Mouse (Mus musculus) megakaryocyte, adult 5-6 weeks (primary cell): Measurements from ENCODE around the gene Tpm4. TPM values are rescaled to one million over a fixed set of nuclear protein-coding genes. Genes with fewer than 3 reads are reported as not detected.
"Not testable (repeated sequence)": the region's sequence is repeated elsewhere in the genome, so short reads cannot be mapped to it uniquely, and the experiment has no call there.

ENCODE experiments used
- ATAC-seq: 2 replicates; pipeline ENCODE4 v1.8.0; 2016; ENCODE audit warnings: mild to moderate bottlenecking, inconsistent platforms; ENCODE audit not compliant: poor library complexity, severe bottlenecking
- total RNA-seq, 2 experiments: library from RNA; stranded (forward) in 1 of 2; stranded (reverse) in 1 of 2; fragments of 153-499, 151-499 nt in 1 of 2; fragments of 221-1000, 200-1000 nt in 1 of 2; gene quantifications; 2 replicates each; pipeline versions ENCODE4 v1.2.3 to v1.2.4; 2015 to 2017

The Tpm4 gene
- total RNA-seq (2015) (301 and 308 TPM in 2 replicates), total RNA-seq (2017) (515 and 545 TPM in 2 replicates)

DNA sequence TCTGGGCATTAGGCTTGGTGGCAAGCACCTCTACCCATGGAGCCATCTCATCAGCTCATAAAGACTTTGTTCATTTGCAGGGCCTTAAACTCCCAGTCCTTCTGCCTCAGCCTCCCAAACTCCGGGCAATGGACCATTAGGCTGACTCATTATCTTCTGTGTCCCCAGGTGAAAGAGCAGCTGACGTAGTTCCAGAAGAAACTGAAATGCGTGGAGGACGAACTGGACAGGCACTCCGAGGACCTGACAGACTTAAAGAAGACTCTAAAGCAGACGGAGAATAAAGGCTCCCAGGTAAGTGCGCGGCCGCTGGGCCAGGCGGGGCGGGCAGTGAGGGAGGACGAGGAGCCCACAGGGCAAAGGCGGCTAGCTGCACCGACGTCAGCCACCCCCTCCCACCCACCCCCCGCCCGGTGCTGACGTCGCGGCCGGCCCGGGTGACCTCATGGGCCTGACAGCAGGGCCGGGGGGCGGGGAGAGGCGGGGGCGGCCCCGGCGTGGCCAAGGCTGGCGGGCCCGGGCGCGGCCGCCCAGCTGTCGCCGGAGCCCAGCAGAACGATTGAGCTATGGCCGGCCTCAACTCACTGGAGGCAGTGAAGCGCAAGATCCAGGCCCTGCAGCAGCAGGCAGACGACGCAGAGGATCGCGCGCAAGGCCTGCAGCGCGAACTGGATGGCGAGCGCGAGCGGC lies at the start of gene Tpm4:
Gene Tpm4 (plus strand): TSS at position 220 of the 690 bp plus-strand sequence.
- ATAC-seq, result peak; percentile 55

DNA sequence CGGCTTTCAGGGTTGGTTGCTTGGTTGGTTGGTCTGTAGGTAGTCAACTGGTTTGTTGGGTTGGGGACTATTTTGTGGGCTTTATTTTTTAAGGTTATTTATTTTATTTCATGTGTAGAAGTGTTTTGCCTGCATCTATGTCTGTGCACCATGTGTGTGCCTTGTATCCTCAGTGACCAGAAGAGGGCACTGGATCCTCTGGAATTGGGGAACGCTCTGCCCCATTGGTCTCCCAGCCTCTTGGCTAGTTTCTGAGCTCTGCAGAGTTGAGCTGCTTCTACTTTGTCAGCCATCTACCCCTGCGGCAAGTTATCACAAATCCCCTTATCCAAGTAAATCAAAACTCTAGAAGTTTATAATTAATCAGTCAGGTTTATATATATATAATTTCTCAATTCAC lies 47.2 kb upstream of the Tpm4 start:
- ATAC-seq, result not testable (repeated sequence)

DNA sequence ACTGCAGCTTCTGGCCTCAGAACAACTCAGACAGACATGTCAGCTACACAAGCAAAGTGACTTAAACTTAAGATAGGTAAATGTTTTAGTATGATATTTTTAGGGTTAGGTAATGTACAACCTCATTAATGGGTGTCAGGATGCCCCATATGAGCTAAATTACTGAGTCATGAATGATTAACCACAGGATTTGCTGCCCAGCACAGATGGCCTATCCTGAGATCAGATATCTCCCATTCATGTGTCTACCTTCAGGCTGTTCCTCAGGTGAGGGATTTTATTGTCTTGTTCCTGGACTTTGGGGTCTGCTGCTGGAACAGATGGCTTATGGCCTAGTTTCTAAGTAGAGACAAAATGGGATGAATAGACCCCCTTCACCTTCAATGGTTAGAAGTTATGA lies 38.1 kb upstream of the Tpm4 start:
- ATAC-seq, result not testable (repeated sequence)

DNA sequence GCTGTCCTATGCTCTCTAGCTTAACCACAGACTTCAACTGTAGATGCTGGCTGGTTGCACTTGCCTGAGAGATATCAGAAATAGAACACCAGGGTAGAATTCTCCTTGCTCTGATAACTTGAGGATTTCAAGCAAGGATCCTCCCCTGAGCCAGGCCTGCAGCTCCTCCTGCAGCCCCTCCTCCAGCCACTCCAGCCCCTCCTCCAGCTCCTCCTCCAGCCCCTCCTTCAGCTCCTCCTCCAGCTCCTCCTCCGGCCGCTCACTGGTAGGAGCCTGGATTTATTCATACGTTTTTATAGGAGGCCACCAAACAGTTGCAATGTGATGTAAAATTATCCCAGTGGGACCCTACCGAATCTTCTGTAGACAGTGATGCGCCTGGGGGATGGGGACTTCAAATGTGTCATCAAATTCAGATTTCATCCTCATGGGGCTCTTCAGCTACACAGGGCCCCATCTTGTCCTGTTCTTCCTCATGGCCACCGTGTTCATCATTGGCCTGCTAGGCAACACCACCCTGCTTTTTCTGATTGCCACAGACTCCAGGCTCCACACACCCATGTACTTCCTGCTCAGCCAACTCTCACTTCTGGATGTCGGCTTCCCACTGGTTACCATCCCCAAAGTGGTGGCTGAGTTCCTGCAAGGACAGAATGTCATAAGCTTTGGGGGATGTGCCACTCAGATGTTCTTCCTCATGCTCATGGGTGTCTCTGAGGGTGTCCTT lies 35.2 kb upstream of the Tpm4 start:
- peak; percentile 91 for ATAC-seq

DNA sequence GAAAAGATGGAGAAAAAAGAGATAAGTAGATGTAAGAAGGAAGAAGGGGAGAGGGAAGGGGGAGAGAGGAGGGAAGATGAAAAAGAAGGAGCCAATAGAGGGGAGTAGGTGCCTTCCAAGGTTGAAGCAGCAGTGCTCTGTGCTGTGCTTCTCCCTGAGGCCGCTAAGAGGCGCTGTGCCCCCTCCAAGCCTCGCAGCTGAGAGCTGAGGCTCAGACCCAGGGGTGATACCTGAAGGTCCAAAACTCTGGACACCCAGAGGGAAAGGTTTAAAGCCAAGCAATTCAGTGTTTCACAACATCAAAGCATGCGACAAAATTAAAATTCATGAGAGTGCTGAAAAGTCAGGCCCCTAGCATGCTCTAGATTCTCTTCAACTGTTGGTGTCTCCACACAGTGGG lies 29.6 kb upstream of the Tpm4 start:
- ATAC-seq, result peak; percentile 79

DNA sequence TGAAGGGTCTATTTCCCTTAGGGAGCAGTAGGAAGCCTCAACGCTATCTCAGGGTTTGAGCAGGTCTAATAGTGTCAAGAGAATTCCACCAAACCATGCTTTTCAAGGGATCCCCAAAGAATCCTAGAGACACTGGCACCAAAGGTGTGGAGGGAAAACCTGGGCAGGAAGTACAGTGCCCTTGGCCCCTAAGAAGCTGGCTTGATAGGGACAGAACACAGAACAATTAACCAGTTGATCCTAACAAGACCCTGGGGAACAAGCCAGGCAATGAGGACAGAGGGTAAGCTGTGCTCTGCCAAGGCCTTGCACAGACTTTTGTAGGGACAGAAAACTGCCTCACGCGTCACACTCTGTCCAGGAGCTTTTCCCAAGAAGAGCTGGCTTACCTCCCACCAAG lies 28.0 kb upstream of the Tpm4 start, which contains the start of gene Olfr374:
Gene Olfr374 (plus strand): TSS at position 301 of the 400 bp plus-strand sequence.
- no peak for ATAC-seq

DNA sequence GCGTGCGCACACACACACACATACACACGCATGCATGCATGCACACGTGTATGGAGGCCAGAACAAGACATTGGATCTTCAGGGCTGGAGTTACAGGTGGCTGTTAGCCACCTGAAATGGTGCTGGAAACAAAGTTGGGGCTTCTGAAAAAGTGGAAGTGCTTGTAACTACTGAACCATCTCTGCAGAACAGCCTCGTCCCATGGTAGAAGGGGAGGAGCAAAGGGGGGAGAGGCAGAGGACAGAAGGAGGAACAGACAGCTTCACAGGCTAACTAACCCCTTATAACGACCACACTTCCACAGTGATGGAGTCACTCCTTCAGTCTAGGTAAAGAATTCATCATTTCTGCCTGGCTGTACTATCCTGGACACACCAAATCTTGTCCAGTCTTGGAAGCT lies 23.9 kb upstream of the Tpm4 start:
- ATAC-seq, result peak; percentile 38; the same call in 1 of the 2 replicates

DNA sequence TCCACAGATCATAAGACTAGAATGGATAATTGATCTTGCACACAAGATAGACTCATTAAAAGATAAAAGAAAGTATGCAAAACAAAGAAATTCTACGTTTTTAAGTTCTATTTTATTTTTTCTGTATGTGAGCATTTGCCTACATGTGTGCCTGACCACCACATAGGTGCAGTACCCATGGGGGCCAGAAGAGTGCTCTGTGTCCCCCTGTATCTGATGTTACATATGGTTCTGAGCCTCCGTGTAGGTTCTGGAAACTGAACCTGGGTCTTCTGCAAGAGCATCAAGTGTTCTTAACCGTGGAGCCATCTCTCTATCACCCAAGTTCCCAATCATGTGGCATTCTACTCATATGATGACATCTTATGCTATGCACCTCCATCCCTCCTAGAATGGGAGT lies 22.3 kb upstream of the Tpm4 start:
- ATAC-seq, result no peak

DNA sequence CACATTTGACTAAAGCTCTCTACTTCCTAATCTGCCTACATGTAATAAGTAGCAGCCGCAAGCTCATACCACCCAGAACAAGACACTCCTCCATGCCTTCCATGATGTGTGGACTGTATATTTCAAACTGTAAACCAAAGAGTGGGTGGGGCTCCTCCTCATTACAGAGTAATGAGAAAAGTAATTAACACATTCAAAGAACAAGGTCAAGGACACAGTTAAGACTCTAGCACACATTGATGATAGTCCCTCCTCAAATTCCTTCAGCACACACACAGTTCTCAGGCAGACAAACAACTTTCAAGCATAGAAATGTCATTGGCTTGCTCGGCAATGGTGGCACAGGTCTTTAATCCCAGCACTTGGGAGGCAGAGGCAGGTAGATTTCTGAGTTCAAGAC lies 19.6 kb upstream of the Tpm4 start:
- no peak for ATAC-seq

DNA sequence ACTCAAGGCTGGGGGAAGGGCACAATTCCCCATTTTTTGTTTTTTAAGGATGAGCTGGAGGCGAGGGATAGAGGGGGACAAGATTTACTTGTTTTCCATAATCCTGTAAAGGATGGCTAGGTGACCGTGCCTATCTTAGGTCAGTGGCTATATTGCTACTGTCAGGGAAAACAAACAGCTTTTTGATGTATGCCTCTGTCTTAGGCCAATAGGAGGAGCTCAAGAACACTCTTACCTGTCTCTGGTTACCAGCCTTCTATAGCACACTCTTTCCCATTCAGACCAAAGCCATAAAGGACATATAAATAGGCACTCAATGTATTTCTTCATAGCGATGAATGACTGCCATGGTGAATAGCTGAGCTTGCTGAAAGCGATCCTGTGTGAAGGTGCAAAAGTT lies 16.2 kb upstream of the Tpm4 start:
- ATAC-seq, result no peak

DNA sequence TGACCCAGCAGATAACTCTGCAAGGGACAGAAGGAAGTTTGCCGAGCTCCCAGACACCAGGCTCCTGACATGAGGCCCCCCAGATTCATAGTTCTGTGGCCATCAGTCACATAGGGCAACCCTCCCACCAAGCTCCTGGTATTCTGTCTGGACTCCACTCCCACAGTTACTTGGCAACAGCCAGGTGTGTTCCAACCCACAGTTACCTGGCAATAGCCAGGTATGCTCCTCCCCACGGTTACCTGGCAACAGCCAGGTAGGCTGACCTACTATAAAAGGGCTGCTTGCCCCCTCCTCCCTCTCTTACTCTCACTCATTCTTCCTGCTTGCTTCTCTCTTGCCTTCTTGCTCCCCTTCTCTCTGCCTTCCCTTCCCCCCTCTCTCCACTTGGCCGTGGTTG lies 13.3 kb upstream of the Tpm4 start:
- not testable (repeated sequence) for ATAC-seq

DNA sequence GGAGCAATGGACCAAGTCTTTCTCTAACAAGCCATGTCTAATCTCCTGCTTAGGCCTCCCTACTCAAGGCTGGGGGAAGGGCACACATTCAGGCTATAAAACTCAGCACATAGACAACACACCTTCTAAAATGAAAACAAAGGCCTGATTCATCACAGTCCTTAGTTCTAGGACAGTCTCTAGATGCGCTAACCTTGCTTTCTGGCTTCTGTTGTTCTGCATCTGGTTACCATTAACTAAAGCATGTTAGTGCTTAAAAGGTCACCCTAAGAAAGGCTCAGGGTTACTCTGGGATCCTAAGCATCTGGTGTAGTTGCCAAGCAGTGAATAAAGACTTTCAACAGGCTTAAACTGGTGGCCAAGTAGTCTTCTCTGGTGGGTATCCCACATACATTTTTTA lies 12.8 kb upstream of the Tpm4 start:
- no peak for ATAC-seq

DNA sequence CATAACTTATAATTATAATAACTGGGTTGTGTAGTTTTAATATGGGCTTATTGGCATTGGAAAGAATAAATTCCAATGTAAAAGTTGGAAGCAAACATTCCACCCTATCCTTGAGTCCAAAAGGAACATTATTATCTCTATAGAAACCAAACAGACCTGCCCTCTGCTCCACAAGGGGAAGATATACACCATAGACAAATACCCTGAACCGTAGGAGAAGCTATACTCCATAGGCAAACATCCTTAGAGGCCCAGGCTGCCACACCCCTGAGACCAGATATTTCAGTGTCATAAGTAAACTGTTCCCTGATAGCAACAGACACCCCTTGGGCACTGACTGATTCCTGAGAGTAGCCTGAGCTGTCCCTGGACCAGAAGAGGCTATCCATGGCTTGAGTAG lies 6.9 kb upstream of the Tpm4 start:
- no peak for ATAC-seq

DNA sequence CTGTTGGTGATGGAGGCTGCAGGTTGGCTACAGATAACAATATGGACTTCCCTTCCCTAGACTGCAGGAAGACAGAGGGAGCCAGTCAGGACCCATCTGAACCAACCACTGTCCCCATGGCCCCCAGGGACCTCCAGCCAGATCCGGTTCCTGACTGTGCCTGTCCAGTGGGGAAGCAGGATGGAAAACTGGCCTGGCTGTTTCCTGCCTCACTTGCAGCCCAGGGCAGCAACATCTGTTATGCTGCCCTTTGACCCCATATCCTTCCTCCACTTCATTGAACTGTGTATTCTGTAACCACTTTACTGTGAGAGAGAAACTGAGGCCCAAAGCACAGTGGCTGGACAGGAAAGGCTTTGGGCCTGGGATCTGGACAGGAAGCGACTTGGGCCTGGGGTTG lies 3.5 kb upstream of the Tpm4 start:
- ATAC-seq, result no peak

DNA sequence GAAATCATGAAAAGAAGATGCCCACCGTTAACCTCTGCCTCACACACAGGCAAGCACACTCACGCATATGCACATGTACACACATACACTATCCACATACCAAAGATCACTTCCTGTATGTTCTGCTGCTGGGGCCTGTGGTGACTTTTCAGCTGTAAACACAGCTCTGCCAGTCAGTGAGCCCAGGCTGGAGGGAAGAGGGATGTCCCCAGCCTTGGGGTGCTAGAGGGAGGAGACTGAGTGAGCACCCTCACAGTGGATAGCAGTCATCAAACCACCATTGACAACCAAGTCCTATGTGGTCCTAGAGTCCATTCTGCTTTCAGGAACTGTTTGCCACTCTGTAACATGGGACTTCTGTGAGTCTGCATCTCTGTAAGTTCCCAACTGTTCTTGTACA lies 2.9 kb upstream of the Tpm4 start:
- ATAC-seq, result no peak

DNA sequence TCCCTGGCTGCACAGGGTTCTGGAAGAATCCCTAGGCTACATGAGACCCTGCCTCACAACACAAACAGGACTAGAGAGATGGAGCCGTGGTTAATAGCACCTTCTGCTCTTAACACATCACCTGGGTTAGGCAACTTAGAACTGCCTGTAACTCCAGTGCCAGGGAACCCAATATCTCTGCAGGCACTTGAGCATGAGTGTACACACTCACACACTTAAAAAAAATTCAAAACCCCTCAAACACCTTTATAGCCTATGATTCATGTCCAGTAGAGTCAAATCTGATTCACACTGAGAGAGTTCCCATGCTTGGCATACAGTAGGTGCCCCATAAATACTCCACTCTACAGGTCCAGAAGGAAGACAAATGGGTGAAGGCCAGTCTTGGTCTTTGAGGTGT lies 2.4 kb upstream of the Tpm4 start:
- no peak for ATAC-seq

DNA sequence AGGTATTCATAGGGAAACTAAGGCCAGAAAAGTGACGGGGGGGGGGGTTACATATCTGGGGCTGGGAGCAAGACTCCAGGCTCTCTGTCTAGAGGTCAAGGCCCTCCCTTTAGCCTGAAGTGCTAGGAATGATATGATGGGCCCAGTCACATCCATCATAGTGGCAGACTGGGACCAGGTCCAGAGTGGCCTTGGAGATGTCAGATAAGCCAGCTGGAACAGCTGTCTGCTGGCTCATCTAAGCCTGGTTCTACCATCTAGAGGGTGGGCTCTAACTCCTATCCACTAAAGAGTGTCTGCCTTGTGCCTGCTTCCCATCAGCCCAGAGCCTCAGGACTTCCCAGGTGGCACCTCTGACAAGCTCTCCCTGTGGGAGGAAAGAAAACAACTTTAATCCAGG lies 1.9 kb upstream of the Tpm4 start:
- no peak for ATAC-seq

DNA sequence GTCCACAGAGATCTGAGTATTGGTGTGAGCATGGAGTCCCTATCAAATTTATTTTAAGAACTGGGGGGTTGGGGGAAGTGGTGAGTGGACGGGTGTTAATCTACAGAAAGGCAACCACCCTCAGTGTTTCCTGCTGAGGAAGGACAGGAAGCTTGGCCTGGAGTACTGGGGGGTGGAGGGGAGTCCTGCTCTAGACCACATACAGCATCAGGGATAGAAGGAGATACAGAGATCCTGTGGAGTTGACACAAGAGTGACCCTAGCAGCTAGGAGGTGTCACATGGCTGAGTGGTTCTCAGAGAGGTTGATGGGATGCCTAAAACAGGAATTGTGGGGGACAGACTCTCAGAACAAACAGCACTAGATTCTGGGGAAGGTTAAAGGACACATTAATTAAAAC lies 1.3 kb upstream of the Tpm4 start:
- ATAC-seq, result no peak

DNA sequence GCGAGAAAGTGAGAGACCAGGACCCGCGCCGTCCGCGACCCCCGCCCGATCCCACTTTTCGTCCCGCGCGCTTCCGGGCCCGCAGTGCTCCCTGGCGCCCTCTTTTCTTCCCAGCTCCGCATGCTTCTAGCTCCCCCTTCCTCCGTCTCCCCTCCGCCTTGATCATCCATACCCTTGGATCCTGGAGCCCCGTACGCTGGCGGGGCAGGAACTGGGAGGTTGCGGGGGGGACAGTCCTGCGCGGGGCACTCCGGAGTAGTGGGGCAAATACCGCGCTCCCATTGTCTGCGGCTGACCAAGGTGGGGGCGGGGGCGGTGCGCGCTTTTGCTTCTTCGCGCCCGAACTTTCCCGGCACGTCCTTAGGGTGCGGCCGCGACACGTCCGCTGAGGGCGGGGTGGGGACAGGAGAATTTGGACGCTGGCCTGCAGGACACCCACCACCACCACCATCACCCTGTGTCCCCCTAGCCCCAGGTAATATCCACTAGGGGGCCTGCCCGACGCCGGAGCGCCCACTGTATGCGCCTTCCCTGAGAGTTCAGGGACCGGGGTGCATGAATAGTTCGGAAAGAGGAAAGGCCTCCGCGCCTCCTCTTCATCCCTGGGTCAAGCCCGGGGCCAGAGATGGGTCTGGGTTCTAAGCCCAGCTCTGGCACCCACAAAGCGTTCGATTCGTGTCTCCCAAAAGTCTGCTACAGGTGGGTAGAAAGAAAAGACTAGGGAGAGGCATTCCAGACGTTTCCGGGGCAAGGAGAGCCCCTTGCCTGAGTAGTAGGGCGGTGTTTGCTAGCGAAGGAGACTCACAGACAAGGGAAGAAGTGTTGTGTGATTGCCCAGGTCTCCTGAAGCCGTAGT lies 899 bp downstream of the Tpm4 start:
- ATAC-seq, result peak; percentile 43

DNA sequence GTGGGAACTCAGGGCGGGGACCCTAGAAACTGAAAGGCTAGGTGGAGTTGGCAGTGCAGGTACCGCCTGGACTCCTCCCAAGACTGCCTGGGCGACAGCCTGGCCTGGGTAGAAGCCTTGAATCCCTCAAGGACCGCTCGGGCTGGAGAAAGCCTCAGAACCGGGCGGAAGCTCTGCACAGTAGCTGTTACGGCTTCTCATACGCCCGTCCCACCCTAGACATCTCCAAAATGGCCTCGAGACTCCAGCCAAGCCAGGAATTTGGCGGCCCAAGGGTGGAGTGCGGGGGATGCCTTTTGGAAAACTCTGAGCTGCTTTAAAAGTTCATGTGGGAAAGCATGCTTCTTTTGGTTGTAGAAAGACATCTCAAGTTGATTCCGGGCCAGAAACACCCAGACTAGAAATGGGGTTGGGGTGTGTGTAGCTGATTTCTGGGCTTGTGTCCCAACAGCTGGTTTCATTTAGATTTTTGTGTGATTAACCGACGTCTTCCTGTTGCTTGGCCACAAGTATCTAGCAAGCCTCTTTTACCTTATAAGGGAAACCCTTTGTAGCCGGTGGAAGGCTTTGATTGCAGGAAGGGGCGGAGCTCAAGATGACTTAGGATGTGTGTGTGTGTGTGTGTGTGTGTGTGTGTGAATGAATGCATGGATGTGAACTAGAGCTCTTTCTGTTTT lies 1.7 kb downstream of the Tpm4 start:
- peak; percentile 69 for ATAC-seq

DNA sequence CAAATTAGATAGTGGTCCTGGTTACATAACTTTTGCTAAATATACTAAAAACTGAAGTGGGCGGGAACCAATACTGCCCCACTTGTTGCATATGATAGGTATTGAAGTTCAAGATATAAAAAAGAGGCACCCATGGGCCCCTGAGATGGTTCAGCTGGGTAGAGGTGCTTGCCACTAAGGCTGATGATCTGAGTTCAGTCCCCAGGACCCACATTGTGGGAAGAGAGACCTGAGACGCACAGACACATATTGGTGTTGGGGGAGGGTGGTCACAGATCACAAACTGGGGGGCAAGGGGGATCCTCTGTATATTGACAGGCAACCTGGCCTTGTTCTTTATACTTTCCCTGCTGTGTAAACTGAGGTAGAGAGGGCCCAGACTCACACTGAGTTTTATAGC lies 2.7 kb downstream of the Tpm4 start:
- ATAC-seq, result no peak
